Mouse (Mus musculus) liver, adult 2 months (tissue): Measurements from ENCODE around the gene Muc3. TPM values are rescaled to one million over a fixed set of nuclear protein-coding genes. Genes with fewer than 3 reads are reported as not detected.

Source experiments
- DNase-seq: peaks from one replicate; pipeline ENCODE4 v3.0.0-alpha.2; 2011; ENCODE audit warnings: low read depth, low spot score; ENCODE audit errors: extremely low read depth
- H3K27ac ChIP-seq: fragments of 200-500 bp; replicated peaks from 2 replicates; pipeline ENCODE4 v1.5.1; 2012; ENCODE audit warnings: low read depth, mild to moderate bottlenecking, control low read depth, inconsistent platforms, low read length; ENCODE audit not compliant: insufficient read depth
- H3K27me3 ChIP-seq: fragments of 200-500 bp; 2 replicates; pipeline ENCODE4 v1.6.1; 2012; ENCODE audit warnings: mild to moderate bottlenecking, moderate library complexity, low read length, inconsistent platforms; ENCODE audit not compliant: control insufficient read depth, insufficient read depth
- H3K36me3 ChIP-seq: fragments of 200-500 bp; 2 replicates; pipeline ENCODE4 v1.6.1; 2012; ENCODE audit warnings: low read length, inconsistent platforms; ENCODE audit not compliant: control insufficient read depth, insufficient read depth
- H3K4me1 ChIP-seq: fragments of 200-500 bp; 2 replicates; pipeline ENCODE4 v1.6.1; 2011; ENCODE audit warnings: low read length; ENCODE audit not compliant: control insufficient read depth, insufficient read depth
- H3K4me3 ChIP-seq: fragments of 200-500 bp; 2 replicates; pipeline ENCODE4 v1.5.1; 2011; ENCODE audit warnings: low read depth, mild to moderate bottlenecking, control low read depth, low read length, moderate library complexity; ENCODE audit not compliant: insufficient read depth
- H3K79me2 ChIP-seq: fragments of 200-500 bp; 2 replicates; pipeline ENCODE4 v1.6.1; 2012; ENCODE audit warnings: inconsistent platforms, mild to moderate bottlenecking, low read length, moderate library complexity; ENCODE audit not compliant: control insufficient read depth, insufficient read depth
- H3K9ac ChIP-seq: fragments of 200-500 bp; 2 replicates; pipeline ENCODE4 v1.6.1; 2012; ENCODE audit warnings: low read depth, mild to moderate bottlenecking, control low read depth, inconsistent platforms, low read length
- CTCF ChIP-seq: fragments of 200-500 bp; IDR thresholded peaks from 2 replicates; pipeline ENCODE4 v1.5.1; 2011; ENCODE audit warnings: low read depth, low read length, control low read depth
- POLR2A ChIP-seq: fragments of 200-500 bp; IDR thresholded peaks from 2 replicates; pipeline ENCODE4 v1.6.1; 2011; ENCODE audit warnings: low read length, control low read depth; ENCODE audit not compliant: insufficient read depth; ENCODE audit errors: extremely low read depth
- WGBS: fragments of 180-500 bp; shearing (Covaris S2); methylation state at CpG from one replicate; pipeline ENCODE4 v1.1.7; 2018; 5-methylcytosine and 5-hydroxymethylcytosine counted together
- polyA plus RNA-seq: library from polyadenylated mRNA; depleted of rRNA; stranded (reverse); fragments of >200 nt; gene quantifications from 2 replicates; pipeline ENCODE4 v1.2.3, GENCODE M21; 2012
- total RNA-seq: library from RNA; depleted of rRNA; stranded (reverse); fragments of >200 nt; gene quantifications from 2 replicates; pipeline ENCODE4 v1.2.3, GENCODE M21; 2014

Gene Muc3
- total and polyA plus RNA-seq, 2 experiments: 0.28 to 0.37 TPM

- H3K79me2 ChIP-seq: no peaks in the 10 kb centered on the region
- no peak for TF ChIP-seq CTCF
- no peak for TF ChIP-seq POLR2A
- no peak overlapping the region for H3K9ac ChIP-seq
- H3K27me3 ChIP-seq: no peaks in the 10 kb centered on the region
- no peak overlapping the region for H3K27ac ChIP-seq
- DNase-seq: no peak
- no peaks in the 10 kb centered on the region for H3K4me1 ChIP-seq
- WGBS: 68% methylated on average over 4 of the region's 4 CpGs
- H3K4me3 ChIP-seq: no peak overlapping the region
- no peaks in the 10 kb centered on the region for H3K36me3 ChIP-seq
Measured at GRCm38 (mm10) chr5:137100660-137101059, 48.5 kb downstream of the Muc3 start.

- Histone ChIP-seq H3K4me1 (0 out of 2 replicates have a peak, but pooled peaks cover 3% of the 10 kb centered on the region), H3K4me3 (no peak overlapping the region), H3K27me3 (no peaks in the 10 kb centered on the region), H3K9ac (no peak overlapping the region), H3K79me2 (no peaks in the 10 kb centered on the region), H3K36me3 (no peaks in the 10 kb centered on the region), H3K27ac (no peak overlapping the region)
- DNase-seq: no peak
- WGBS: 71% methylated on average over 11 of the region's 11 CpGs
- TF ChIP-seq CTCF: no peak
- TF ChIP-seq POLR2A: no peak
Measured at GRCm38 (mm10) chr5:137098418-137098817, 50.7 kb downstream of the Muc3 start.

GRCm38 (mm10) chr5:137096037-137096436 is 53.1 kb downstream of the Muc3 start:
- Histone ChIP-seq H3K79me2 (no peaks in the 10 kb centered on the region), H3K4me3 (no peak overlapping the region), H3K4me1 (0 out of 2 replicates have a peak, but pooled peaks cover 3% of the 10 kb centered on the region), H3K27me3 (no peaks in the 10 kb centered on the region), H3K9ac (no peak overlapping the region), H3K36me3 (no peaks in the 10 kb centered on the region), H3K27ac (peak overlapping the region; percentile 28; the same call in 1 of the 2 replicates)
- TF ChIP-seq CTCF (no peak), POLR2A (no peak)
- WGBS: 33% methylated on average over 1 of the region's 1 CpGs
- DNase-seq: peak; percentile 42

- Histone ChIP-seq H3K36me3 (no peaks in the 10 kb centered on the region), H3K27ac (0 out of 2 replicates have a peak overlapping the region, but pooled peaks have one; percentile 39), H3K9ac (no peak overlapping the region), H3K27me3 (no peaks in the 10 kb centered on the region), H3K4me1 (0 out of 2 replicates have a peak, but pooled peaks cover 3% of the 10 kb centered on the region), H3K79me2 (no peaks in the 10 kb centered on the region), H3K4me3 (no peak overlapping the region)
- TF ChIP-seq CTCF: no peak
- no peak for TF ChIP-seq POLR2A
- no peak for DNase-seq
- 86% methylated on average over 10 of the region's 10 CpGs for WGBS
Measured at GRCm38 (mm10) chr5:137095135-137095534, 54.0 kb downstream of the Muc3 start.

- Histone ChIP-seq H3K4me1 (0 out of 2 replicates have a peak, but pooled peaks cover 3% of the 10 kb centered on the region), H3K9ac (no peak overlapping the region), H3K27ac (no peak overlapping the region), H3K79me2 (no peaks in the 10 kb centered on the region), H3K27me3 (no peaks in the 10 kb centered on the region), H3K4me3 (no peak overlapping the region), H3K36me3 (no peaks in the 10 kb centered on the region)
- DNase-seq: no peak
- WGBS: 88% methylated on average over 9 of the region's 9 CpGs
- TF ChIP-seq POLR2A: no peak
- TF ChIP-seq CTCF: no peak
Measured at GRCm38 (mm10) chr5:137093720-137094119, 55.4 kb downstream of the Muc3 start.

- DNase-seq: no peak
- 80% methylated on average over 6 of the region's 6 CpGs for WGBS
Measured at GRCm38 (mm10) chr5:137091560-137091959, 57.6 kb downstream of the Muc3 start.

More at GRCm38 (mm10) chr5:137091560-137091959, 57.6 kb downstream of the Muc3 start:
- H3K4me3 ChIP-seq: no peak overlapping the region
- H3K27me3 ChIP-seq: no peaks in the 10 kb centered on the region
- H3K9ac ChIP-seq: no peak overlapping the region
- peaks cover 3% of the 10 kb centered on the region; the same call in 1 of the 2 replicates for H3K4me1 ChIP-seq
- no peaks in the 10 kb centered on the region for H3K36me3 ChIP-seq
- TF ChIP-seq POLR2A: no peak
- TF ChIP-seq CTCF: no peak
- no peaks in the 10 kb centered on the region for H3K79me2 ChIP-seq
- no peak overlapping the region for H3K27ac ChIP-seq
